Mouse (Mus musculus): ENCODE results near the gene Olfr812.
"Not testable (repeated sequence)": the region's sequence is repeated elsewhere in the genome, so short reads cannot be mapped to it uniquely, and the experiment has no call there.

Olfr812 gene

DNA sequence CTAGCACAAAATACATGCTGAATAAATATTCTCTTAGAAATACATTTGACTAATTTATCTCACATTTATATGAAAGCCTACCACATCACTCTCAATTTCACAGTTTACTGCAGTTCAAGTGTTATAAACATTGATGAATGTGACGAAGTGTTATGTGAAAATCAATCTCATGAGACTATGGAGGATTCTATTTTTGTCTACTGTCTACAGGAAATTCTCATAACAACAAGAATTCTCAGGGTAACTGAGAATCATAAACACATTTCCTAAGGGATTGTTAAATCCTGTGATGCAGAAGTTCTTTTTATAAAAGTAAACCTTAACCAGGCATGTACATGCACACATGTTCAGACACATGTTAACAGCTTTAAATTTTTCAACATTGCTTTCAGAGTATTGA is at the start of gene Olfr812:
Gene Olfr812 (minus strand): TSS at position 101 of the 400 bp plus-strand sequence.
- DNase-seq: no peak

DNA sequence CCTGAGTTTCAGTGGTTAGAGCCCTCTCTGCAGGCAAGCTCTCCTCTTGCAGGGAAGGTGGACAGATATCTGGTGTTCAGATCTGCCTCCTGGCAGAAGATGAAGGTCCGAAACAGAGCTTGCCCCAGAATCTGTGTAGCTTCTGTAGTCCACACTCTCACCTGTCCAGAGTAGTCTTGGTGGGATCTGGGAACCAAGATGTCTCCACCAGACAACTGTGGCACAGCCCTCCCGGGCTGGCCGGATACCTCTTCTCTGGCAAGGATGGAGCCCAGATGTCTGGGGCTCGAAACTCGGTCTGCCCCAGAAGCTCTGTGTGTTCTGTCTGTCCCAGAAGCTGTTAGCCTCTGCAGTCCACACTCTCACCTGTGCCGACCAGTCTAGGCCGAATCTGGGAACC is 40.0 kb upstream of the Olfr812 start:
- no peak for DNase-seq

DNA sequence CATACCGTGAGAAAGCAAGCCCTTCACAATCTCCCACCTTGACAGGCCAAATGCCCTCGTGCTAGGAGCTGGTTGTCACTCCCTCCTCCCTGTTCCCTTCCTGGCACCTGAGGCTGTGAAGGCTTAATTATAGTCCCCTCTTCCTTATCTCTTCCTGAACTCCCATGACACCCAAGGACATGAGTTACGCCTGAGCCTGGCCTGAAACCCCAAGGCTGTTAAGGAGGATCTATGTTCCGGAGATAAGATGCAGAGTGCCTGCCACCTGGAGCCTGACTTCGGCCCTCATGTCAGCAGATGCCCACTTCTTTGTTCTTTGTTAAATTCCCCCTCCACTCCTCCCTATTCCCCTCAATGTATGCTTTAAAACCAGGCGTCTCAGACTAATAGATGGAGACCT is 39.6 kb upstream of the Olfr812 start:
- not testable (repeated sequence) for DNase-seq

DNA sequence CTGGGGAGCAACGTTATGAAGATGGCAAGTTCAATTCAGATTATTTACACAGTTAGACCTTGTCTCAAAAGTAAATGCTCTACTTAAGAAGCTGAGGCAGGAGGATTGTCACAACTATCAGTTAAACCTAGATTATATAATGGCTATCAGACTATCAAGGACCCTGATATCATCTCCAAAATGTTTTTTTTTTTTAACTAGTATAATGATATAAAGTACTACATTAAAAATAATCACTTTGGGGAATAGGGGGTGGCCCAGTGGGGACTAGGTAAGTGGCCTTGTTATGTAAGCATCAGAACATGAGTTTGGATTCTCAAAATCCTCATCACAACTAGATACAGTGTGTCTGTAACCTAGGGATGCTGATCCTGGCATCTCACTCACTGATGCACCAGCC is 33.9 kb upstream of the Olfr812 start, which contains the start of gene Olfr814:
Gene Olfr814 (minus strand): TSS at position 101 of the 400 bp plus-strand sequence.
- not testable (repeated sequence) for DNase-seq

DNA sequence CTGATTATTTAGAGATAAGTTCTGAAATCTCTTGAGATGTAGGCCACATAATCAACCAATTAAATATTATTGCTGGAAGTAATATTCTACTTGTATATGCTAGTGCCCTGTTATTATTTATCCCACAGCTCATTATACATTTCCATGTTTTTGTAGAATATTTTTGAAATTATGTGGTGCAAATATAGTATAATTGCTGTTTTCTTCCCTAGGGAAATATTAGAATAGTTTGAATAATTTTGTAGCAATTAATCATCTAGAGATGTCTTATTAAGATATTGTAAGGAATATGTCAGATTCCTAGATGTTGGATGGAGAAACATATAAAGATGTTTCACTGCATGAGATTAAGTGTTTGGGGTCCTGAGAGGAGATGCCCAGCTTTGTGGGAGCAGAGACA is 9.2 kb upstream of the Olfr812 start, which contains the start of gene Olfr813:
Gene Olfr813 (plus strand): TSS at position 301 of the 400 bp plus-strand sequence.
- DNase-seq: no peak

DNA sequence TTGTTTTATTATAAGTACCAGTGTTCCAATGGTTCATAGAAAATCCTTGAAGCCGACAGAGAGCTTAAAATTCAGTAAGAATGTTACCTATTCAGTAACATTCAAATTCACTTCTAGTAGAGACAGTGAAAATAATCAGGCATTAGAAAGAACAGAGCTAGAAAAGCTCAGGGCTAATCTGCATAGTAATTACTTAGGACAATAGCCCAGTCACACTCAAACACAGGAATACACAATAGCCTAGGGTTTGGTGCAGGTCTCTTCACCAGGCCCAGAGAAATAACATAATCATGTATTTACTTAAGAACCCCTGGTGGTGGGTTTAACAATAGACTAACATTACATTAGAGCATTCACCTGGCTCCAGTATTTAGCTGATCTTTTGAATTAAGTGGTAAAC is 1.4 kb upstream of the Olfr812 start:
- no peak for DNase-seq

DNA sequence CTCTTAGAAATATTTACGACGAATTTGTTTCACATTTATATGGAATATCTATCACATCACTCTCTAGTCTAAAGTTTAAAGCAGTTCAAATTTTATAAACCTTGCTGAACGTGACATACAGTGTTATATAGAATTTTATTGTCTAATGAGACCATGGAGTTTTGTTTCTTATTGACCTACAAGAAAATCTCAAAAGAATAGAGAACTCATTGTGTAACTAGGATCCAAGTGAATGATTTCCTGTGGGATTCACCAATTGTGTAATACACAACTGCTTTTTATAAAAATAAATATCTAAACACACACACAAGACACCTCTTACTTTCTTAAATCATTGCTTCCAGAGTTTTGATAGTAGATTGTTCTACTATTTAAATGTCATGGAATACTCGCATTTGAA is 41.6 kb downstream of the Olfr812 start, which contains the start of gene Olfr811:
Gene Olfr811 (minus strand): TSS at position 101 of the 400 bp plus-strand sequence.
- no peak for DNase-seq

DNA sequence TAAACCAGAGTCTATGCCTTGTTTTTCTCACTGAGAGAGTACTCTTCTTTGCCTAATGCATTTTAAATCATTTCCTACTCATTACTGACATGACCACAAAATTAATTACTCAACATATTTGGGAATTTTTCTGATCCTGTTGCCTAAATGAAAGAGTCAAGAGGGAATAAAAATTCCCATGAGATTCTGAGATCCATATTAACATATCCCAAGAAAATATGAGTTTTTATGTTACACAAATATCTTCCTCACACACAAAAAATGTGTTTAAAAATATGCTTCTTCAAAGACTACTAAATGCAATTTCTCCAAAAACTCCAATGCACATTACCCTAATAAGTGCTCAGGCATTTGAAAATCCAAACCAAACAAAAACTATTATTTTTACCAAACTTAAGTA is 51.1 kb downstream of the Olfr812 start, which contains the start of gene Olfr810:
Gene Olfr810 (minus strand): TSS at position 101 of the 400 bp plus-strand sequence.
- DNase-seq: no peak

All from kidney, adult 18-20 months (tissue).